Mouse (Mus musculus) inflammation-experienced regulatory T-cells, adult 16 weeks (primary cell): ENCODE data around the gene Usp53. TPM values are rescaled to one million over a fixed set of nuclear protein-coding genes. Genes with fewer than 3 reads are reported as not detected.

Experiments used
- polyA plus RNA-seq: library from polyadenylated mRNA; unstranded; fragments of 100-300 nt; shearing (Covaris generic); gene quantifications from one replicate; pipeline ENCODE4 v1.2.1, GENCODE M21; 2017

Usp53 gene
- 20.2 TPM for polyA plus RNA-seq

GRCm38 (mm10) chr3:122984249-122985182 is at the start of gene Usp53:
Gene Usp53 (minus strand): TSS chr3:122984510.

GRCm38 (mm10) chr3:122924009-122924914 is 60.0 kb downstream of the Usp53 start, which contains the start of gene 1810037I17Rik:
Gene 1810037I17Rik (plus strand): TSS chr3:122924203.

GRCm38 (mm10) chr3:122919260-122919659 is 65.0 kb downstream of the Usp53 start, which contains the start of gene Gm10959:
Gene Gm10959 (minus strand): TSS chr3:122919360.

GRCm38 (mm10) chr3:122894772-122895171 is 89.5 kb downstream of the Usp53 start, which contains the start of gene Fabp2:
Gene Fabp2 (plus strand): TSS chr3:122895072.

Other genes with a start within 250 kb of the Usp53 start
- not detected for gene Fabp2, start 89.4 kb downstream of the Usp53 start, polyA plus RNA-seq
- gene Gm10959, start 65.2 kb downstream of the Usp53 start, polyA plus RNA-seq = not detected
- 98.3 TPM for gene 1810037I17Rik, start 60.3 kb downstream of the Usp53 start, polyA plus RNA-seq
- gene Myoz2, start 50.5 kb upstream of the Usp53 start, polyA plus RNA-seq = not detected